Mouse (Mus musculus): ENCODE measurements around the gene Ucn. TPM values are rescaled to one million over a fixed set of nuclear protein-coding genes. Genes with fewer than 3 reads are reported as not detected.

Ucn gene
- polyA plus RNA-seq (2017; shearing (Covaris generic)) = not detected

DNA sequence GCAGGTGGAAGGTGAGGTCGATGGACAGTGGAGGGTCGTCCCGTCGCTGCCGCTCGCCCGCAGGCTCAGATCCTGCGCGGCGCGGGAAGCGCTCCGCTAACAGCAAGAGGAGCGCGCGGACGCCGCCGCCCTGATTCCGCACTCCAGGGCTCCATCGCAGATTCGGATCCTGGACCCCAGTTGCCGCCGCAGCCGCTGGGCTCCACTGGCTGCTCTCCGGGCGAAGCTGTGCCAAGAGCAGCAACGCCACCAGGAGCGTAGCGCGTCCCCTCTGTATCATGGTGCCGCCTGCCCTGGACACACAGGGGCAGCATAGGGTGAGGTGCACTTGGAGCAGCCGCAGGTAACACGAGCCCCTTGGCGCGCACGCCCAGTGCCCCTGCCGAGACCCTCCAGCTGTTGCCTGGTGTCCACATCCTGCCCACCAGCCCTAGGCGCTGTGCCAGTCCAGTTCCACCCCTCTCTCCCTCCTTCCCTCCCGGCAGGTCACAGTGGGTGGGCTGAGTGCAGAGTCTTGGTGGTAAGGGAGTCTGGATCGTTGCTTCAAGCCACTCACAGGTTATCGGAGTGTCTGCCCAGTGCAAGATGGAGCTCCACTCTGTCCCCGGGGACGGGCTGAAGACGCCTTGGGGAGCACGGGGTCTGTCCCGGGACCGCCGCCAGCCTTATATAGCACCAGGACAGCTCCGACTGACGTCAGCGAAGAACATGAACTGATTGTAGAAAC lies at the start of gene Ucn:
Gene Ucn (minus strand): TSS at position 589 of the 727 bp plus-strand sequence.

DNA sequence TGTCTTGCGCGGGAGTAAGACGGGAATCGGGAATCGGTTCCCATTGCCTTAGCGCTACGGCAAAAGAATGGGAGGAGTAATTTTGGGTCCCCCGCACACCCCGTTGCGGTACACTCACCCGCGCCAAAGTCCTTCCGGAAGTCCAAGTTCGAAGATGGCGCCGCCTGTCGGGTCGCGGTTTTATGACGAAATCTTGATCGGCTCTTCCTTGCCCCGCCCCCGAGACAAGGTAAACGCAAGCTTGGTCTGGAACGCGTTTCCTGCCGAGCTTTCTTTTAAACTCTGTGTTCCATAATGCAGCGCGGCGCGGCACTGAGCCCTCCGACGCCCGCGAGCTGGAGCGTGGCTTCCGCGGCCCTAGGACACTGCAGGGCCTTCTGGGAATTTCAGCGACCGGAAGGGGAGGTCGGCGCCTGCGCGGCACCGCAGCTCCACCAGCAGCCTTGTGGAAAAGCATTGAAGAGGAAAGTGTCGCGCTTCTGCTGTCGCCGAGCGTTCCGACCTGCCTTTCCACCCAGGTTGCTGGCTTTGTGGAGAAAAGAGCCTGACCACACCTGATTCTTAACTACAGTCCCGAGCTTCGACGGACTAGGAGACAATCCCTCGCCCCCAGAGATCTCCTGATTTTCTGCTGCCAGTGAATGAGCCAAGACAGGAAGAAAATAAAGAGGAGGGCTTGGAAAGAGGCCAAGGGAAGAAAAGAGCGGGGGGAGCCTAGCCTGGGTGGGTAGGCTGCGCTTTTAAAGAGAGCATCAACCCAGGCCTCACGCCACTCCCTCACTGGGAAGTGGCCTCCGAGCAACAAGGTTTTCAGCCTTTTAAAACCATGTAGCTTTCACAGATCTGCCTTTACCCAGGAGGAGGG lies 41.4 kb upstream of the Ucn start, which contains the start of the genes Gm29609 and Gtf3c2:
Gene Gm29609 (minus strand): TSS at position 146 of the 865 bp plus-strand sequence.
Gene Gtf3c2 (minus strand): TSS at position 379 of the 865 bp plus-strand sequence.

DNA sequence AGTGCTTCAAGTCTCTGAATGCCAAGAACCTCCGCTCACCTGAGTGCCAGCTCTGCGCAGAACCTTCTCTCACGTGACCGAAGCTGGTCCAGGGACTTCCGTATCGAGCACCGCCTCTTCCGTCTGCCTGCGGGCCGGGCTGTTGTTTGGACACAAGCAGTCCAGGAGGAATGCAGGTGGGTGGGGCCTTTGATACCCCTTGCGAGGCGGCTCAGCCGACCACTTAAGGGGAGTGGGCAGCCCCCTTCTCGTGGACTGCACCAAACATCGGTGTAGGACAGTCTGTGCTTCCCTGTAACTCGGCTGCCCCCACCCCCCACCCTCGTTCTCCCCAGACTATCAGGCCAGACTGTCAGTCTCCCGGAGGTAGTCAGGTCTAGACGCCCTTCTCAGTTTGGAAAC lies 15.5 kb upstream of the Ucn start, which contains the start of gene Mpv17:
Gene Mpv17 (minus strand): TSS at position 100 of the 402 bp plus-strand sequence.

DNA sequence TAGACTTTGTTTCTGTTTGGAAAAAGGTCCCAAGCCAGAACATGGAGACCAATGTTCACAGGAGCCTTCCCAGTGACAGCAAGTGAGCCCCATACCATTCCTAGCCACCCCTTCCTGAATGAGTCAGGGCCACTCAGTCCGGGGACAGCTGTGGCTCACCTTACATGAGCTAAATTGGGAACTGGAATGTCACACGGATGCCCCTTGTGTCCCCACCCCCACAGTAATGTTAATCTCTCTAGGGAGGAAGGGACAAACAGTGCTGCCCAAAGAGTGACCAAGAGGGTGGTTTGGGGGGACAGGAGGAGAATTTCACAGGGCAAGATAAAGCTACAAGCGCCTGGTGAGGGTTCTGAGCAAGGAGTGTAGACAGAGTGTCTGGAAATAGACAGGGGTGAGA lies 22.3 kb downstream of the Ucn start, which contains the start of gene Trim54:
Gene Trim54 (plus strand): TSS at position 359 of the 400 bp plus-strand sequence.

DNA sequence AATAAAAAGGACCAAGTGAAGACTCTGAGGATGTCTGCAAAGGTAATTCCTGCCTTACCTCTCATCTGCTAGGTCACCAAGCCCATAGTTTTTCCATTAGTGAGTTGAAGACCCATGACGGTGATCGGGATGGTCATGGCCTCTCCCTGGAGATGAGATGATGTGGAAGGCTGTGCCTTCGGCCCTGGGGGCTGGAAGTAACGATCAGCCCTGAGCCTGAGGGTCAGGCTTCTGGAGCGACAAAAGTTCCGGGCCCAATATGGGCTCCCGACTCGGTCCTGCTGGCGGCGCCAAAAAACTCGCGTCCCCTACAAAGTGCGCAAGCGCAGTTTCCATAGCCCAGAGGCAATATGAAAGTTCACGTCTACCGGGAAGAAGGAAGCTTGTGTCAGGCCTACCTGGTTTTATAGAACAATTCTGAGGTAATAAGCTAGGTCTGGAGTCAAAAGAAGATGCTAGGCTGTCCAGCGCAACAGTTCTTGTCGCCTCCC lies 30.6 kb downstream of the Ucn start, which contains the start of gene Slc30a3:
Gene Slc30a3 (minus strand): TSS at position 238 of the 491 bp plus-strand sequence.

DNA sequence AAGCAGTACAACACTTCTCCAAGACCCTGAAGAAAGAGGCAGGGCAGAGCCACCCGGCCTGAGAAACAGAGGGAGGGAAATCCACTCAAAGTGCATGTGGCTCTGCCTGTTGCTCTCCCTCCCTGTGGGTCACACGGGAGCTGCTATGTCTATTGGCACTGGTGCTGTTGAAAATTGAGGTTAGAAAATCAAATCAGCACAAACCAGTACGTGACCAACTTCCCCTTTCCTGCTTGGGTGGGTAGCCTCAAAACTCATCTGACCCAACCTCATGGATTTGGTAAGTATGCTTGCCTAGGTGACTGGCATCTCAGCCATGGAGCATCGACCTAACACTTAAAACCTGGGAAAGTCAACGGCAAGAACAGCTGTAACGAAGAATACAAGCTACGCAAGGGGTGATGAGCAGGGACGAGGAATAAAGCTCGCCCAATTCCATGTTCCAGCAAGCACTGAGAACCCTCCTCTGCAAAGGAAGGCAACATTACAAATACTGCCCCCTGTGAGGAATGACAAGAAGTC lies 32.8 kb downstream of the Ucn start, which contains the start of gene Dnajc5g:
Gene Dnajc5g (plus strand): TSS at position 472 of the 522 bp plus-strand sequence.

Other genes with a start within 250 kb of the Ucn start
- gene Ost4, start 231.0 kb downstream of the Ucn start, polyA plus RNA-seq (2017; shearing (Covaris generic)) = 326 TPM
- 4.9 TPM for gene Emilin1, start 225.4 kb downstream of the Ucn start, polyA plus RNA-seq (2017; shearing (Covaris generic))
- gene Khk, start 217.4 kb downstream of the Ucn start, polyA plus RNA-seq (2017; shearing (Covaris generic)) = 20.8 TPM
- gene Cgref1, start 193.2 kb downstream of the Ucn start, polyA plus RNA-seq (2017; shearing (Covaris generic)) = not detected
- 204 TPM for gene Preb, start 178.5 kb downstream of the Ucn start, polyA plus RNA-seq (2017; shearing (Covaris generic))
- gene Tcf23, start 170.2 kb downstream of the Ucn start, polyA plus RNA-seq (2017; shearing (Covaris generic)) = not detected
- 91.2 TPM for gene Atraid, start 90.5 kb downstream of the Ucn start, polyA plus RNA-seq (2017; shearing (Covaris generic))
- gene Slc5a6, start 89.9 kb downstream of the Ucn start, polyA plus RNA-seq (2017; shearing (Covaris generic)) = 10.9 TPM
- 29.7 TPM for gene Cad, start 84.0 kb downstream of the Ucn start, polyA plus RNA-seq (2017; shearing (Covaris generic))
- not detected for gene Dnajc5g, start 32.5 kb downstream of the Ucn start, polyA plus RNA-seq (2017; shearing (Covaris generic))
- gene Slc30a3, start 30.6 kb downstream of the Ucn start, polyA plus RNA-seq (2017; shearing (Covaris generic)) = 0.60 TPM
- not detected for gene Trim54, start 22.1 kb downstream of the Ucn start, polyA plus RNA-seq (2017; shearing (Covaris generic))
- gene Mpv17, start 15.4 kb upstream of the Ucn start, polyA plus RNA-seq (2017; shearing (Covaris generic)) = 48.8 TPM
- 2.1 TPM for gene Gm29609, start 41.1 kb upstream of the Ucn start, polyA plus RNA-seq (2017; shearing (Covaris generic))
- 106 TPM for gene Gtf3c2, start 41.3 kb upstream of the Ucn start, polyA plus RNA-seq (2017; shearing (Covaris generic))
- gene Snx17, start 54.4 kb upstream of the Ucn start, polyA plus RNA-seq (2017; shearing (Covaris generic)) = 135 TPM
- gene Eif2b4, start 54.6 kb upstream of the Ucn start, polyA plus RNA-seq (2017; shearing (Covaris generic)) = 73.7 TPM
- 27.9 TPM for gene Zfp513, start 63.5 kb upstream of the Ucn start, polyA plus RNA-seq (2017; shearing (Covaris generic))
- 57.5 TPM for gene Ppm1g, start 81.9 kb upstream of the Ucn start, polyA plus RNA-seq (2017; shearing (Covaris generic))
- gene Nrbp1, start 102.0 kb upstream of the Ucn start, polyA plus RNA-seq (2017; shearing (Covaris generic)) = 188 TPM
- gene Gm9970, start 102.4 kb upstream of the Ucn start, polyA plus RNA-seq (2017; shearing (Covaris generic)) = not detected
- 37.1 TPM for gene Krtcap3, start 112.9 kb upstream of the Ucn start, polyA plus RNA-seq (2017; shearing (Covaris generic))
- 14.7 TPM for gene Ift172, start 152.3 kb upstream of the Ucn start, polyA plus RNA-seq (2017; shearing (Covaris generic))
- not detected for gene Fndc4, start 157.3 kb upstream of the Ucn start, polyA plus RNA-seq (2017; shearing (Covaris generic))
- gene Gckr, start 158.6 kb upstream of the Ucn start, polyA plus RNA-seq (2017; shearing (Covaris generic)) = not detected

All from activated CD4-positive, CD25-positive, alpha-beta regulatory T cell, adult 9 weeks (primary cell).